Mouse (Mus musculus): ENCODE results near the gene Cdk5rap3. TPM values are rescaled to one million over a fixed set of nuclear protein-coding genes. Genes with fewer than 3 reads are reported as not detected.
A peak's percentile ranks its signal among the peaks of the same experiment; 100 is the strongest.

Cdk5rap3 gene
- total RNA-seq, 2 experiments from 2014 or later, result 41.2 to 47.2 TPM

DNA sequence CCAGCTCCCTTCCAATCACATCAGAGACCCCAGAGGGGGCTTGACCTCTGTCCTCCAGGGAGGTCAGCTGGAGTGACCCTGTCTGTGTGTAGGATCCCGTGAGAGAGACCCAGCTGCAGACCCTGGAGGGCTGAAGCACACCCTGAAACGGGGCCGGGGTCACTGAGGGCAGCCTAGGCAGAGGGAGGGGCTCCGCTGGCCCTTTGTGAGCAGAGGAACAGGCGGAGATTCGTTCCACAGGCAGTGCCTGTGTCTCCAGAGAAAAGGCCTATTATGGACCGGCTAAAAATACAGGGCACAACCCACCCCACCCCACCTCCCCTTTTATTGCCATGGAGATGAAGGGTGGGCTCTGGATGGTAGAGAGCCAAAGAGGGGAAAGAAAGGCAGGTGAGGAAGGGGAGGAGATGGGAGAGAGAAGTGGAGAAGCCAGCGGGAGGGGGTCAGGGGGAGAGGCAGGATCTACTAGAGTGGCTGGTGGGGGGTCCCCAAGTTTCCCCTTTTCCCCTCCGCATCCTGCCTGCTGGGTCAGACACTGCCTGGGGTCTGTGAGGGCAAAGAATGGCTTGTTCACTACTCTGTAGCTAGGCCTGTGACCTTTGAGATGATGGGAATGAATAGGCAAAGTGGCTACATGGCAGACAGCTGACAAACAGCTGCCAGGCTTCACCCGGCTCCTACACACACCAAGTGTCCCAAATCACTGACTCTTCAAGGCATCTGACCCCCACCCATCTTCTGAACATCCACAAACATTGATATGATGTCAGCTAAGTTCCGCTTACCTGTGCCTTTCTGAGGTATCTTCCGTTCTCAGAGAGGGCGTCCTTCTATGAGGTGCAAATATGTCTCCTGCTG is 16.6 kb downstream of the Cdk5rap3 start:
- no peak for DNase-seq (ENCODE audit: low spot score in 2 of 2)

- DNase-seq (ENCODE audit: low spot score in 2 of 2), result no peak
These were observed 20.4 kb downstream of the Cdk5rap3 start for GRCm38 (mm10) chr11:96895886-96896285.

DNA sequence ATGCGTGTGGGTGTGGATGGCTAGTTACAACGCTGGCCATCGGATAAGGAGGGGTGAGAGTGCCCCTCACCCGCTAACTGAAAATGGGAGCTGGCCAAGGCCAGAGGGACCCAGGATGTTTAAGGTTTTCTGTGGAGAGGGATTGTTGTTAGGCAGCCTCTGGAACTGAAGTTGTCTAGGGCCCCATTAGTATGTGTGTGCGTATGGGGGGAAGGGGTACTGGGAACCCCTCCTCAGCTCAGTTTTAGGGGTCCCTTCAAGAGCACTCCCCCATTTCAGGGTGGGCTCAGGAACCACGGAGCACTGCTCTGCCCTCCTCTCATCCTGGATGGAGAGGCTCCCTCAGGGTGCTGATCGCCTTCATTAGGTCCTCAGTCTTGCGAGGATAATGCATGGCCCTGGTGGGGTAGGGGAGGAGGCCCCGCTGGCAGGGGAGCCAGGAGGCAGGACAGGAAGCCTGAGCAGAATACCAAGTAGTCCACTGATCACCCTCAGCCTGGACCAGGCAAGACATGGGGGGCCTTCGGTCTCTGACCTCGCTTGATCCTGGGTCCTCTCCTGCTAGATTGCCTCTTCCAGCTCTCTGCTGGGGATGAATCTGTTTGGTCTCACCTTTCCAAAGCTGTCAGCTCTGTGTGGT is 23.0 kb downstream of the Cdk5rap3 start:
- DNase-seq (ENCODE audit: low spot score in 2 of 2), result no peak

- no peak for DNase-seq (ENCODE audit: low spot score in 2 of 2)
These were observed 24.3 kb downstream of the Cdk5rap3 start for GRCm38 (mm10) chr11:96891784-96892527.

DNA sequence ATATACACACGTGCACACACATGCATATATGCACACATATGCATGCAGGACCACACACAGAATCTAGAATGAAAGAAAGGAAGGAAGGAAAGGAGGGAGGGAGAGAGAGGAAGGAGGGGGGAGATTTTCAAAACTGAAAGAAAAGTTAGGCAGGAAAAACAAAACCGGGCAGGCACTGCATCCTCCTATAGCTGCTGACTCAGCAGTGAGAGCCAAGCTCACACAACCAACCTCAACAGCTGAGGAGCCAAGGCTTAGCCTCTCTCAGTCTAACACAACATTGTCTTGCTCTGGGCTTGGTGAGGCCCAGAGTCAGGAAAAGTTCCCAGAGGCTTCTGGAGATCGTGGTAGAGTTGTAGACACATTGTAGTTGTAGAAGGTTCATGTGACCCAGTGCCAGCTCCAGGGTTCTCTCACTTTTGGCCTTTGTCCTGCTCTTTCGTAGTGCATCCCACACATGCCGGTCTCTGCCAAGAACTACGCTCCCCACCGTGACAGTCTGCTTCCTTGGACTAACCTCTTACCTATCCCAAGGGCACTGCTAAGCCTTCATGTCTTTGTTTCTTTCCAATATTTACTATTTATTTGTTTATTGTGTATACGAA is 29.3 kb downstream of the Cdk5rap3 start:
- DNase-seq (ENCODE audit: low spot score in 2 of 2), result no peak

GRCm38 (mm10) chr11:96885901-96886340 is 30.4 kb downstream of the Cdk5rap3 start:
- peak in 1 of 2 experiments; percentile 43 for DNase-seq (ENCODE audit: low spot score in 2 of 2)

DNA sequence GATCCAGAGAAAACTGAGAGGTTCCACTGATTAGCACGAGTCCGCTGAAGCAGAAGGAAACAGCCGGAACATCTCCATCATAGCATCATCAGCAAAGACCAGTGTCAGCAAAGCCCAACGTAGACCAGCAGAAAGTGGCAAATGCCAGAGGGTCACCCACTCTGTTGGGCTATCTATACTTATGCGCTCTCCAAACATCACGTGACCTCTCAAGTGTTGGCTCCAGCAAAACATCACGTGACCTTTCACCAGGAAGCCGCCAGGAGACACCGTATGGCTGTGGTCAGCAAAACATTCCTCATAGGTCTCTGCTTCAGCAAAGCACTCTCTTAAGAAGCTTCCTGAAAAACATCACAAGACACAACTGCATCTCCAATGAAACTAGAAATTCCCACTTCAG is 36.0 kb downstream of the Cdk5rap3 start:
- DNase-seq (ENCODE audit: low spot score in 2 of 2), result no peak

DNA sequence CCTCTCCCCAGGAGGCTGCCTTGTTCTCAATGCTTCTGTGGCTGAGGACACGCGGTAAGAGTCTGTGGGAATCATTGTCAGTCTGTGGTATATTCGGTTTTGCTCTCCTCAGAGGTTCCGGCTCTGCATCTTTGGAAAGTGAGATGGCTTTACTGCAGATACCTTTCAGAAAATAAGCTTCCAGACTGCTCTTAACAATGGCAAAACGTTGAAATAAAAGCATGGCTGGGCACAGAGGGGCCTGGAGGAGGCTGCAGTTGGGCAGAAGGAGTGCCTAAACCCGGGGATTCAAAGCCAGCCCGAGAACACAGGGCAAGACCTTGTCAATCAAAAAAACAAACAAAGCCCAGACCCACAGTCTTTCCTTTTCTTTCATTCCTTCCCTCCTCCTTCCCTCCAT is 36.9 kb downstream of the Cdk5rap3 start:
- no peak for DNase-seq (ENCODE audit: low spot score in 2 of 2)

- no peak for DNase-seq (ENCODE audit: low spot score in 2 of 2)
These were observed 37.6 kb downstream of the Cdk5rap3 start for GRCm38 (mm10) chr11:96878715-96879114.

GRCm38 (mm10) chr11:96877071-96877470 is 39.2 kb downstream of the Cdk5rap3 start:
- DNase-seq (ENCODE audit: low spot score in 2 of 2), result no peak

GRCm38 (mm10) chr11:96876300-96877040 is 39.8 kb downstream of the Cdk5rap3 start:
- DNase-seq (ENCODE audit: low spot score in 2 of 2), result peak in 1 of 2 experiments; percentile 34

DNA sequence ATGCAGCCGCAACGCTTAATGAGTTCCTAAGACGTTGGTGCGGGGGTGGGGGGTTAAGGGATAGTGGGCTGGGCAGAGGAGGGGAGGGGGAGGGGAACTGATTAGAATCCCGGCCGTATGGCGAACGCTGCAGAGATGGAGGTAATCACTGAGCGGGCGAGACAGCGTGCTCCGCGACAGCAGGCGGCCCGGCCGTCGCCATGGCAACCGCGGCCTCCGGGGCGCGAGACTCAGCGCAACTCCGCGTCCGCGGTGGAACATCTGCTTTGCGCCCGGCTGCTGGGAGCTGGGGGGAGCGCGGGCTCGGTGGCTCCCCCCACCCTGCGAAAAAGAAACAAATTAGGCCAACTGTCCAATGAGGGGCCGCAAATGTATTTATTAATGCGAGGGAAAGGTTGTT is 40.6 kb downstream of the Cdk5rap3 start:
- peak; percentile 77 to 85 for DNase-seq (ENCODE audit: low spot score in 2 of 2)

DNA sequence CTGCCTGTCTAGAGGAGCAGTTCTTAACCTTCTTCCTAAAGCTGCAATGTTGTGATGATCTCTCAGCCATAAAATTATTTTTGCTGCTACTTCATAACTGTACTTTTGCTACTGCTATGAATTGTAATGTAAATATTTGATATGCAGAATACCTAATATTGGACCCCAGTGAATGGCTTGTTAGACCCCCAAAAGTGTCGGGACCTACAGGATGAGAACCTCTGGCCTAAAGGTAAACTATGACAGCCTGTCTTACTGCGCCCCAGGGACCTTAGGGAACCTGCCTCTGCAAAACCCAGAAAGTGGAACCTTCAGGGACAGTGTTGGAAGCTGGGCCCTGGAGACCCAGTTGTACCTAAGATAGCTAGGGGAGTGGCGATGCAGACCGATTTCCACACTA is 41.0 kb downstream of the Cdk5rap3 start:
- no peak for DNase-seq (ENCODE audit: low spot score in 2 of 2)

DNA sequence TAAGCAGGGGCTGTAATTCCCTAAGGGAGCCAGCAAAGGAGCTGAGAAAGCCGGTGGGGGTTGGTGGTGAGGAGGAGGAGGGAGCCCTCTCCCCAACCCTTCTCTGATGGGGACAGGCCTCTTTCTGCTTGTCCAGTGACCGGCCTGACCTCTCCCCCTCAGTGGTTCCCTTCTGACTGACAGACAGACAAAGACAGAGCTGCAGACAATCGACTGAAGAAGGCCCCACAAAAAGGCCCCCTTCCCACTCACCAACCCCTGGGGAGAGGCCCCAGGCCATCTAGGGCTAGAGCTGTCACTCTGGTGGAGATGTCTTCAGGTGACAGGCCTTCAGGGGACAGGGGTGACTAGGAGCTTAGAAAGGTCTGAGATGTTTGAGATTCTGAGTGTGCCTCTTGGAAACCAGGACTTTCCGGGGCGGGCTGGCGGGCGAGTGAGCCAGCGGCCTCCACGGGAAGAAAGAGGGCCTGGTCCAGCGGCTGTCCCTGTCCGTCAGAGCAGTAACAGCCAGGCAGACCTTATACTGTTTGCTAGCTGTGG is 42.6 kb downstream of the Cdk5rap3 start:
- no peak for DNase-seq (ENCODE audit: low spot score in 2 of 2)

GRCm38 (mm10) chr11:96872441-96873379 is 43.6 kb downstream of the Cdk5rap3 start:
- DNase-seq (ENCODE audit: low spot score in 2 of 2), result peak in 1 of 2 experiments; percentile 19

GRCm38 (mm10) chr11:96867149-96867548 is 49.1 kb downstream of the Cdk5rap3 start:
- DNase-seq (ENCODE audit: low spot score in 2 of 2), result peak; percentile 66 to 80

DNA sequence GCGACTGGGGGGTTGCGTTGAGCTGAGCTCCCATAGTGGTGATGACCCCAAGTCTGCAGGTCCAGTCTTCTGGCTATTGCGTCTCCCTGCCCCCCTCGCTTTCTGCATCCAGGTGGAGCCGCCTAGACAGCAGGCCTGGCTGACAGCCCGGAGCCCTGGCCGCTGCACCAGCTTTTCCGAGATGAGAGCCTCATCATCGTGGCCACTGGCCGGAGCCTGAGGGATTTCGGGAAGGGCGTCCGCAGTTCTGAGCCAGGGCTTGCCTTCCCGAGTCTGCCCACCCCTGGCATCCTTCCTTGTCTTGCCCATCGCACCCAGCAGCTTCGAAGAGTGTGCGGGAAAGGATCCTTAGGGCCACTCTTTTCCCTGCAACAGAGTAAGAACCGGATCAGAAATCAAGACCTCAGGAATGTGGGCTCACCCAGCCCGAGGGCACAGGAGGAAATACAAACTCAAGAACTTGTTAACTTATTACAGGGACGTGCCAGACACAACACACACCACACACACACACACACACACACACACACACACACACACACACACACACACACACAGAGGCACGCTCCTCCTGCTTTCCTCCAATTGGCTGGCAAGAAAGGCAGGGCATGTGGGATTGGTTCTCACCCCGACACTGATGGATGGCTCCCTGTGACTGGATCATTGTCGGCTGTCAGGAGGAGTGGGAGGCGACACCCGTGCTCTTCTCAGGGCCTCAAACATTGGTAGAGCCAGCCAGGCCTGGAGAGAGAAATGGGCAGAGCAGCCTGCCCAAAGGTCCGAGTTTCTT is 52.9 kb downstream of the Cdk5rap3 start:
- DNase-seq (ENCODE audit: low spot score in 2 of 2), result no peak

GRCm38 (mm10) chr11:96862534-96862933 is 53.8 kb downstream of the Cdk5rap3 start:
- no peak for DNase-seq (ENCODE audit: low spot score in 2 of 2)

Data from layer of hippocampus, postnatal 14 days (tissue).